Mouse (Mus musculus) ES-E14 (cell line): ENCODE measurements around the gene Frmd5.

Experiments
- CHD2 ChIP-seq: IDR thresholded peaks from 2 replicates; pipeline ENCODE4 v1.6.1; 2014; ENCODE audit warnings: mild to moderate bottlenecking, low read depth, low read length, inconsistent platforms
- HCFC1 ChIP-seq: IDR thresholded peaks from 2 replicates; pipeline ENCODE4 v1.6.1; 2012; ENCODE audit warnings: low read length, inconsistent platforms, borderline replicate concordance; ENCODE audit not compliant: insufficient read depth
- MAFK ChIP-seq: IDR thresholded peaks from 2 replicates; pipeline ENCODE4 v1.6.1; 2014; ENCODE audit warnings: mild to moderate bottlenecking, low read depth, low read length, inconsistent platforms; ENCODE audit not compliant: insufficient read depth
- ZC3H11A ChIP-seq: IDR thresholded peaks from 2 replicates; pipeline ENCODE4 v1.6.1; 2012; ENCODE audit warnings: low read depth, mild to moderate bottlenecking, inconsistent platforms, low read length, borderline replicate concordance
- ZNF384 ChIP-seq: IDR thresholded peaks from 2 replicates; pipeline ENCODE4 v1.6.1; 2012; ENCODE audit warnings: low read depth, low read length, inconsistent platforms

- TF ChIP-seq ZC3H11A, result no peak
- no peak for TF ChIP-seq HCFC1
- no peak for TF ChIP-seq CHD2
- no peak for TF ChIP-seq MAFK
- TF ChIP-seq ZNF384, result no peak
Measured at GRCm38 (mm10) chr2:121795995-121796394, 10.9 kb downstream of the Frmd5 start.
